Mouse (Mus musculus): ENCODE measurements around the gene Pla1a. TPM values are rescaled to one million over a fixed set of nuclear protein-coding genes. Genes with fewer than 3 reads are reported as not detected.

Gene Pla1a
- polyA plus RNA-seq, 1 experiment from 2014 or later = 0.23 TPM

Other genes with a start within 250 kb of the Pla1a start
- gene Nr1i2, start 138.3 kb downstream of the Pla1a start, polyA plus RNA-seq (2014; fragmentation: Nextera tagmentation; extraction: Ambion mirVana) = not detected in 2 replicates
- 0.32 and 0.60 TPM in 2 replicates for gene Maats1, start 91.0 kb downstream of the Pla1a start, polyA plus RNA-seq (2014; fragmentation: Nextera tagmentation; extraction: Ambion mirVana)
- 122 and 124 TPM in 2 replicates for gene Cox17, start 86.2 kb downstream of the Pla1a start, polyA plus RNA-seq (2014; fragmentation: Nextera tagmentation; extraction: Ambion mirVana)
- gene Gm21987, start 86.1 kb downstream of the Pla1a start, polyA plus RNA-seq (2014; fragmentation: Nextera tagmentation; extraction: Ambion mirVana) = not detected in 2 replicates
- gene Popdc2, start 70.9 kb downstream of the Pla1a start, polyA plus RNA-seq (2014; fragmentation: Nextera tagmentation; extraction: Ambion mirVana) = 0.59 and 2.1 TPM in 2 replicates
- 122 and 134 TPM in 2 replicates for gene Adprh, start 19.6 kb upstream of the Pla1a start, polyA plus RNA-seq (2014; fragmentation: Nextera tagmentation; extraction: Ambion mirVana)
- gene Cd80, start 22.4 kb upstream of the Pla1a start, polyA plus RNA-seq (2014; fragmentation: Nextera tagmentation; extraction: Ambion mirVana) = 0.42 and 0.65 TPM in 2 replicates
- 27.6 and 29.2 TPM in 2 replicates for gene Timmdc1, start 89.5 kb upstream of the Pla1a start, polyA plus RNA-seq (2014; fragmentation: Nextera tagmentation; extraction: Ambion mirVana)
- 68.4 and 75.9 TPM in 2 replicates for gene Poglut1, start 117.1 kb upstream of the Pla1a start, polyA plus RNA-seq (2014; fragmentation: Nextera tagmentation; extraction: Ambion mirVana)
- gene Tmem39a, start 125.6 kb upstream of the Pla1a start, polyA plus RNA-seq (2014; fragmentation: Nextera tagmentation; extraction: Ambion mirVana) = 79.4 and 80.5 TPM in 2 replicates